Mouse (Mus musculus): ENCODE measurements around the gene Htra3. TPM values are rescaled to one million over a fixed set of nuclear protein-coding genes. Genes with fewer than 3 reads are reported as not detected.
A peak's percentile ranks its signal among the peaks of the same experiment; 100 is the strongest.

Htra3 gene
- polyA plus RNA-seq, 1 experiment from 2014 or later = 5.7 TPM

- H3K9me3 ChIP-seq (ENCODE audit: control insufficient read depth, low read length) = no peaks in the 10 kb centered on the region
- H3K9ac ChIP-seq (ENCODE audit: low read length) = no peak overlapping the region
- no peak overlapping the region for H3K4me2 ChIP-seq (ENCODE audit: low read depth, low read length, severe bottlenecking)
- DNase-seq (ENCODE audit: low spot score) (no peak), ATAC-seq (replicated peaks; ENCODE audit: low FRiP score) (no peak)
- no peaks in the 10 kb centered on the region for H3K27me3 ChIP-seq (ENCODE audit: control insufficient read depth, insufficient read depth, low read length)
- no peaks in the 10 kb centered on the region for H3K36me3 ChIP-seq (ENCODE audit: control insufficient read depth, insufficient read depth, low read length)
- no peaks in the 10 kb centered on the region for H3K4me1 ChIP-seq (replicated peaks; ENCODE audit: control insufficient read depth, insufficient read depth, low read length)
- no peak overlapping the region for H3K27ac ChIP-seq (ENCODE audit: low read depth, low read length)
- WGBS = 81% methylated on average over 1 of the region's 1 CpGs
- H3K4me3 ChIP-seq (ENCODE audit: low read depth, low read length) = no peak overlapping the region
Observed at GRCm38 (mm10) chr5:35719880-35720279, 40.3 kb upstream of the Htra3 start.

- no peak for DNase-seq (ENCODE audit: low spot score)
- Histone ChIP-seq H3K4me3 (ENCODE audit: low read depth, low read length) (no peak overlapping the region), H3K27ac (ENCODE audit: low read depth, low read length) (no peak overlapping the region), H3K4me2 (ENCODE audit: low read depth, low read length, severe bottlenecking) (no peak overlapping the region), H3K9me3 (ENCODE audit: control insufficient read depth, low read length) (no peaks in the 10 kb centered on the region), H3K36me3 (ENCODE audit: control insufficient read depth, insufficient read depth, low read length) (no peaks in the 10 kb centered on the region), H3K27me3 (ENCODE audit: control insufficient read depth, insufficient read depth, low read length) (no peaks in the 10 kb centered on the region), H3K9ac (ENCODE audit: low read length) (no peak overlapping the region), H3K4me1 (replicated peaks; ENCODE audit: control insufficient read depth, insufficient read depth, low read length) (no peaks in the 10 kb centered on the region)
- ATAC-seq (replicated peaks; ENCODE audit: low FRiP score) = no peak
Observed at GRCm38 (mm10) chr5:35719343-35719742, 39.8 kb upstream of the Htra3 start.

- Histone ChIP-seq H3K9me3 (ENCODE audit: control insufficient read depth, low read length) (no peaks in the 10 kb centered on the region), H3K9ac (ENCODE audit: low read length) (no peak overlapping the region), H3K4me3 (ENCODE audit: low read depth, low read length) (no peak overlapping the region), H3K27ac (ENCODE audit: low read depth, low read length) (no peak overlapping the region), H3K27me3 (ENCODE audit: control insufficient read depth, insufficient read depth, low read length) (no peaks in the 10 kb centered on the region), H3K4me1 (replicated peaks; ENCODE audit: control insufficient read depth, insufficient read depth, low read length) (no peaks in the 10 kb centered on the region), H3K4me2 (ENCODE audit: low read depth, low read length, severe bottlenecking) (no peak overlapping the region), H3K36me3 (ENCODE audit: control insufficient read depth, insufficient read depth, low read length) (no peaks in the 10 kb centered on the region)
- WGBS = 78% methylated on average over 11 of the region's 11 CpGs
- ATAC-seq (replicated peaks; ENCODE audit: low FRiP score) (no peak), DNase-seq (ENCODE audit: low spot score) (no peak)
Observed at GRCm38 (mm10) chr5:35718817-35719216, 39.2 kb upstream of the Htra3 start.

- Histone ChIP-seq H3K27ac (ENCODE audit: low read depth, low read length) (no peak overlapping the region), H3K36me3 (ENCODE audit: control insufficient read depth, insufficient read depth, low read length) (no peaks in the 10 kb centered on the region), H3K9me3 (ENCODE audit: control insufficient read depth, low read length) (no peaks in the 10 kb centered on the region), H3K9ac (ENCODE audit: low read length) (no peak overlapping the region), H3K4me2 (ENCODE audit: low read depth, low read length, severe bottlenecking) (no peak overlapping the region), H3K4me3 (ENCODE audit: low read depth, low read length) (no peak overlapping the region), H3K27me3 (ENCODE audit: control insufficient read depth, insufficient read depth, low read length) (no peaks in the 10 kb centered on the region), H3K4me1 (replicated peaks; ENCODE audit: control insufficient read depth, insufficient read depth, low read length) (no peaks in the 10 kb centered on the region)
- WGBS = 57% methylated on average over 4 of the region's 4 CpGs
- DNase-seq (ENCODE audit: low spot score) (peak; percentile 63), ATAC-seq (replicated peaks; ENCODE audit: low FRiP score) (no peak)
Observed at GRCm38 (mm10) chr5:35717946-35718345, 38.4 kb upstream of the Htra3 start.

GRCm38 (mm10) chr5:35717455-35717854 lies 37.9 kb upstream of the Htra3 start:
- Histone ChIP-seq H3K4me3 (ENCODE audit: low read depth, low read length) (no peak overlapping the region), H3K9ac (ENCODE audit: low read length) (no peak overlapping the region), H3K27ac (ENCODE audit: low read depth, low read length) (no peak overlapping the region), H3K9me3 (ENCODE audit: control insufficient read depth, low read length) (no peaks in the 10 kb centered on the region), H3K36me3 (ENCODE audit: control insufficient read depth, insufficient read depth, low read length) (no peaks in the 10 kb centered on the region), H3K4me1 (replicated peaks; ENCODE audit: control insufficient read depth, insufficient read depth, low read length) (no peaks in the 10 kb centered on the region), H3K27me3 (ENCODE audit: control insufficient read depth, insufficient read depth, low read length) (no peaks in the 10 kb centered on the region), H3K4me2 (ENCODE audit: low read depth, low read length, severe bottlenecking) (no peak overlapping the region)
- DNase-seq (ENCODE audit: low spot score) = no peak
- ATAC-seq (replicated peaks; ENCODE audit: low FRiP score) = no peak
- 80% methylated on average over 5 of the region's 5 CpGs for WGBS

GRCm38 (mm10) chr5:35713649-35714354 lies 34.2 kb upstream of the Htra3 start:
- Histone ChIP-seq H3K4me1 (replicated peaks; ENCODE audit: control insufficient read depth, insufficient read depth, low read length) (no peaks in the 10 kb centered on the region), H3K9ac (ENCODE audit: low read length) (no peak overlapping the region), H3K36me3 (ENCODE audit: control insufficient read depth, insufficient read depth, low read length) (no peaks in the 10 kb centered on the region), H3K4me2 (ENCODE audit: low read depth, low read length, severe bottlenecking) (no peak overlapping the region), H3K9me3 (ENCODE audit: control insufficient read depth, low read length) (no peaks in the 10 kb centered on the region), H3K4me3 (ENCODE audit: low read depth, low read length) (no peak overlapping the region), H3K27ac (ENCODE audit: low read depth, low read length) (no peak overlapping the region), H3K27me3 (ENCODE audit: control insufficient read depth, insufficient read depth, low read length) (no peaks in the 10 kb centered on the region)
- ATAC-seq (replicated peaks; ENCODE audit: low FRiP score) = peak; percentile 84
- 54% methylated on average over 13 of the region's 13 CpGs for WGBS
- DNase-seq (ENCODE audit: low spot score) = peak; percentile 85

GRCm38 (mm10) chr5:35712517-35712916 lies 32.9 kb upstream of the Htra3 start:
- Histone ChIP-seq H3K9me3 (ENCODE audit: control insufficient read depth, low read length) (no peaks in the 10 kb centered on the region), H3K4me2 (ENCODE audit: low read depth, low read length, severe bottlenecking) (no peak overlapping the region), H3K27ac (ENCODE audit: low read depth, low read length) (no peak overlapping the region), H3K27me3 (ENCODE audit: control insufficient read depth, insufficient read depth, low read length) (no peaks in the 10 kb centered on the region), H3K4me1 (replicated peaks; ENCODE audit: control insufficient read depth, insufficient read depth, low read length) (no peaks in the 10 kb centered on the region), H3K4me3 (ENCODE audit: low read depth, low read length) (no peak overlapping the region), H3K9ac (ENCODE audit: low read length) (no peak overlapping the region), H3K36me3 (ENCODE audit: control insufficient read depth, insufficient read depth, low read length) (no peaks in the 10 kb centered on the region)
- DNase-seq (ENCODE audit: low spot score) = no peak
- WGBS = 79% methylated on average over 5 of the region's 5 CpGs
- ATAC-seq (replicated peaks; ENCODE audit: low FRiP score) = no peak

- 73% methylated on average over 3 of the region's 3 CpGs for WGBS
- no peak overlapping the region for H3K27ac ChIP-seq (ENCODE audit: low read depth, low read length)
- H3K4me3 ChIP-seq (ENCODE audit: low read depth, low read length) = no peak overlapping the region
- no peak overlapping the region for H3K4me2 ChIP-seq (ENCODE audit: low read depth, low read length, severe bottlenecking)
- H3K9ac ChIP-seq (ENCODE audit: low read length) = no peak overlapping the region
- DNase-seq (ENCODE audit: low spot score) (no peak), ATAC-seq (replicated peaks; ENCODE audit: low FRiP score) (no peak)
- H3K27me3 ChIP-seq (ENCODE audit: control insufficient read depth, insufficient read depth, low read length) = no peaks in the 10 kb centered on the region
- H3K4me1 ChIP-seq (replicated peaks; ENCODE audit: control insufficient read depth, insufficient read depth, low read length) = no peaks in the 10 kb centered on the region
- H3K36me3 ChIP-seq (ENCODE audit: control insufficient read depth, insufficient read depth, low read length) = no peaks in the 10 kb centered on the region
- H3K9me3 ChIP-seq (ENCODE audit: control insufficient read depth, low read length) = no peaks in the 10 kb centered on the region
Observed at GRCm38 (mm10) chr5:35710931-35711330, 31.3 kb upstream of the Htra3 start.

GRCm38 (mm10) chr5:35710481-35710880 lies 30.9 kb upstream of the Htra3 start:
- no peak overlapping the region for H3K9ac ChIP-seq (ENCODE audit: low read length)
- no peak overlapping the region for H3K4me2 ChIP-seq (ENCODE audit: low read depth, low read length, severe bottlenecking)
- no peaks in the 10 kb centered on the region for H3K36me3 ChIP-seq (ENCODE audit: control insufficient read depth, insufficient read depth, low read length)
- DNase-seq (ENCODE audit: low spot score) (no peak), ATAC-seq (replicated peaks; ENCODE audit: low FRiP score) (no peak)
- H3K27ac ChIP-seq (ENCODE audit: low read depth, low read length) = no peak overlapping the region
- no peak overlapping the region for H3K4me3 ChIP-seq (ENCODE audit: low read depth, low read length)
- no peaks in the 10 kb centered on the region for H3K9me3 ChIP-seq (ENCODE audit: control insufficient read depth, low read length)
- WGBS = 81% methylated on average over 3 of the region's 3 CpGs
- H3K4me1 ChIP-seq (replicated peaks; ENCODE audit: control insufficient read depth, insufficient read depth, low read length) = no peaks in the 10 kb centered on the region
- no peaks in the 10 kb centered on the region for H3K27me3 ChIP-seq (ENCODE audit: control insufficient read depth, insufficient read depth, low read length)
